Mouse (Mus musculus) brain, embryonic 14.5 days (tissue): ENCODE data around the gene Fras1.

Experiments used
- CTCF ChIP-seq: fragments of 200-500 bp; IDR thresholded peaks from 2 replicates; pipeline ENCODE4 v1.5.1; 2012; ENCODE audit warnings: inconsistent platforms, mild to moderate bottlenecking, moderate library complexity, borderline replicate concordance; ENCODE audit not compliant: insufficient read depth, insufficient read length; ENCODE audit errors: extremely low read depth
- POLR2A ChIP-seq: fragments of 200-500 bp; IDR thresholded peaks from 2 replicates; pipeline ENCODE4 v1.6.1; 2012; ENCODE audit warnings: mild to moderate bottlenecking, inconsistent platforms, borderline replicate concordance; ENCODE audit not compliant: poor library complexity, insufficient read depth, insufficient read length, severe bottlenecking; ENCODE audit errors: extremely low read depth

DNA sequence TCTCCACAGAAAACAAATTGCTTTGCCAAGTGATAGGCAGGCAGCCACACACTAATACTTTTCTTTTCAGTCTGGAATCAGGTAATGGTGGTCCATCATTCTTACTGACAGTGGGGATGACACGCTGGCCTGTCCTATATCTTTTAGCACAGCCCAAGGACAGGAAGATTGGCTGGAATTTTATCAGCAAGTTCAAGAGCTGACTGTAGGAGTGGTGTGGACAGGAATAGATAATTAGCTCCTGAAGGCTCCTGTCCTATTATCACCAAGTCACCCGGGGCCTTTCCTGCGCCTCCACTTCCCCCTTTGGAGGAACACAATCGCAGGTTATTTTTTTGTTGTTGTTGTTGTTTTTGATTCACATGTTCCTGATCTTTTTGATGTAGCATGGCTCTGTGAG is 139.6 kb downstream of the Fras1 start:
- no peak for TF ChIP-seq CTCF
- TF ChIP-seq POLR2A, result no peak
